Mouse (Mus musculus) kidney, adult 2 months (tissue): ENCODE measurements around the gene Rars. TPM values are rescaled to one million over a fixed set of nuclear protein-coding genes. Genes with fewer than 3 reads are reported as not detected.
"Not testable (repeated sequence)": the region's sequence is repeated elsewhere in the genome, so short reads cannot be mapped to it uniquely, and the experiment has no call there.

Source experiments
- DNase-seq: peaks from one replicate; pipeline ENCODE4 v3.0.0; 2021
- H3K27ac ChIP-seq: fragments of 200-500 bp; 2 replicates; pipeline ENCODE4 v1.5.1; 2012; ENCODE audit warnings: low read depth, low read length, control low read depth, inconsistent platforms; ENCODE audit not compliant: insufficient read depth
- H3K27me3 ChIP-seq: fragments of 200-500 bp; replicated peaks from 2 replicates; pipeline ENCODE4 v1.6.1; 2012; ENCODE audit warnings: mild to moderate bottlenecking, moderate library complexity, low read length, inconsistent platforms; ENCODE audit not compliant: control insufficient read depth, insufficient read depth
- H3K36me3 ChIP-seq: fragments of 200-500 bp; 2 replicates; pipeline ENCODE4 v1.6.1; 2012; ENCODE audit warnings: mild to moderate bottlenecking, moderate library complexity, low read length, inconsistent platforms; ENCODE audit not compliant: control insufficient read depth, insufficient read depth
- H3K4me1 ChIP-seq: fragments of 200-500 bp; 2 replicates; pipeline ENCODE4 v1.6.1; 2011; ENCODE audit warnings: low read length; ENCODE audit not compliant: control insufficient read depth, insufficient read depth
- H3K4me3 ChIP-seq: fragments of 200-500 bp; 2 replicates; pipeline ENCODE4 v1.5.1; 2011; ENCODE audit warnings: mild to moderate bottlenecking, low read depth, low read length, control low read depth; ENCODE audit not compliant: insufficient read depth
- CTCF ChIP-seq: fragments of 200-500 bp; conservative IDR thresholded peaks from 2 replicates; pipeline ENCODE4 v1.5.1; 2011; ENCODE audit warnings: low read depth, mild to moderate bottlenecking, control low read depth, low read length, moderate library complexity, mixed read lengths; ENCODE audit not compliant: insufficient read depth, insufficient read length
- POLR2A ChIP-seq: fragments of 200-500 bp; IDR thresholded peaks from one replicate; pipeline ENCODE4 v1.6.1; 2011; ENCODE audit warnings: low read depth, low read length, control low read depth
- WGBS: fragments of 180-500 bp; shearing (Covaris S2); methylation state at CpG from one replicate; pipeline ENCODE4 v1.1.7; 2018; 5-methylcytosine and 5-hydroxymethylcytosine counted together
- polyA plus RNA-seq: library from polyadenylated mRNA; depleted of rRNA; stranded (reverse); fragments of >200 nt; gene quantifications from 2 replicates; pipeline ENCODE4 v1.2.3, GENCODE M21; 2012

Rars gene
- polyA plus RNA-seq, 1 experiment = 19.3 TPM

DNA sequence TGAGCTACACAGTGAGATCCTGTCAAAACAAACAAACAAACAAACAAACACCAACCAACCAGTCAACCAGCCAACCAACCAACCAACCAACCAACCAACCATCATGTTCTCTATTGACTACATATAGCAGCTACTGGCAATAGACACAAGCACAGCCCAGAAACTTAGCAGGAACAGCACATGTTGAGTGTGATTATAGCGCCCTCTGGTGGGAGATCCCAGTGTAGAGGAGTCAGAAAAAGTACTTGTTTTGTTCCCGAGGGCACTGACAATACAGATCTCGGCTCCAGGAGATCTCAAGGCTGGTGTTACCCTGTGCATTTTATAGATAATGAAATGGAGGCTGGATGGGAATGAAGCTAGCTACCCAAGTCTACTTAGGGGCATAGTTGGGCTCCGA lies 18.4 kb upstream of the Rars start:
- Histone ChIP-seq H3K4me3 (no peak overlapping the region), H3K27me3 (no peaks in the 10 kb centered on the region), H3K27ac (no peak overlapping the region), H3K4me1 (no peaks in the 10 kb centered on the region), H3K36me3 (peaks cover 3% of the 10 kb centered on the region; the same call in 1 of the 2 replicates)
- 52% methylated on average over 4 of the region's 4 CpGs for WGBS
- peak; percentile 40 for DNase-seq
- TF ChIP-seq CTCF (peak; percentile 52), POLR2A (no peak)

DNA sequence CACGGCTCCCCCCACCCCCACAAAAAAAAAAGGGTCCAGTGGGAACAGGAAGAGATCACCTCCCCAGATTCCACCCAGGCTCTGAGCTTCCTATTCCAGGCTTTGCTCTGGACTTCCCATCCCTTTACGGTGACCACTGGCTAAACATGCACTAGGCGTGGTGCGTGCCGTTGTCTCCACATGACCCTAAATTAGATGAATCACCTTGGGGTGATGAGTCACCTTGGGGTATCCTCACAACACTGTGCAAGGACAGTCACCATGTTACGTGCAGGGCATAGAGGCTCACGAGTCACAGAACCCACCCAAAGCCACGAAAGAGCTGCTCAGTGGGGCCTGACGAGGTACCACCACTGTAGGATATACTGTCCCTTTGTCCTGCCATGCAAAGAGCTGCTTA lies 10.0 kb upstream of the Rars start:
- Histone ChIP-seq H3K4me1 (no peaks in the 10 kb centered on the region), H3K4me3 (no peak overlapping the region), H3K27me3 (no peaks in the 10 kb centered on the region), H3K36me3 (peaks cover 2% of the 10 kb centered on the region; the same call in 1 of the 2 replicates), H3K27ac (no peak overlapping the region)
- no peak for DNase-seq
- WGBS = 84% methylated on average over 9 of the region's 9 CpGs
- no peak for TF ChIP-seq CTCF
- TF ChIP-seq POLR2A = no peak

- not testable (repeated sequence) for DNase-seq, H3K36me3 ChIP-seq, H3K27me3 ChIP-seq, H3K4me1 ChIP-seq, H3K4me3 ChIP-seq, H3K27ac ChIP-seq
- WGBS = 83% methylated on average over 4 of the region's 4 CpGs
These were observed 8.3 kb upstream of the Rars start for GRCm38 (mm10) chr11:35842560-35842959.

- Histone ChIP-seq H3K4me3 (no peak overlapping the region), H3K4me1 (no peaks in the 10 kb centered on the region), H3K27ac (no peak overlapping the region), H3K27me3 (no peaks in the 10 kb centered on the region), H3K36me3 (peaks cover 2% of the 10 kb centered on the region; the same call in 1 of the 2 replicates)
- DNase-seq = no peak
- no peak for TF ChIP-seq CTCF
- TF ChIP-seq POLR2A = no peak
- WGBS = 86% methylated on average over 21 of the region's 21 CpGs
These were observed 7.5 kb upstream of the Rars start for GRCm38 (mm10) chr11:35841738-35842325.

- DNase-seq, H3K4me1 ChIP-seq, H3K4me3 ChIP-seq, H3K36me3 ChIP-seq, H3K27me3 ChIP-seq, H3K27ac ChIP-seq: not testable (repeated sequence)
- WGBS = 86% methylated on average over 4 of the region's 4 CpGs
These were observed 6.5 kb upstream of the Rars start for GRCm38 (mm10) chr11:35840806-35841205.

DNA sequence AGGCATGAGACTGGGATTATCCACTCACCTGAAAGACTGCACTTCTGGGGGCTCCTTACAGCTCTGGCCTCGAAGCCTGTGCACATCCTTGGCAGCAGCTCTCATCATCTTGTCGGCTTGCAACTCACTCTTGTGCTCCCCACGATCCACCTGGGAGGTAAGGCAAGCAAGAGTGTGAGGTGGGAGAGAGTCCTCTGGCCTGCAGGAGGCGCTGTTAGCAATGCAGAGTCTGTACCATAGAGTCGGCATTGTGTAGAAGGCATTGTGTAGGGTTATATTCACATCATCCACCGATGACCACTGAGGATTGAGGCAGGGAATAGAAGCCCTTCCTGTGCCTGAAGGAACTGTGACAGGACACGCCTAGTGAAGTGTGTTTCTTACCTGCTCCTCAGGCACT lies 6.0 kb upstream of the Rars start:
- no peak for DNase-seq
- TF ChIP-seq POLR2A (no peak), CTCF (peak; percentile 41)
- WGBS = 74% methylated on average over 7 of the region's 7 CpGs

GRCm38 (mm10) chr11:35838345-35839338 lies 4.3 kb upstream of the Rars start:
- DNase-seq = peak; percentile 92
- no peak overlapping the region for H3K27ac ChIP-seq
- H3K36me3 ChIP-seq = peaks cover 2% of the 10 kb centered on the region; the same call in 1 of the 2 replicates
- H3K4me3 ChIP-seq = no peak overlapping the region; the same call in 1 of the 2 replicates
- TF ChIP-seq CTCF = no peak
- TF ChIP-seq POLR2A = no peak
- H3K27me3 ChIP-seq = no peaks in the 10 kb centered on the region
- 23% methylated on average over 28 of the region's 28 CpGs for WGBS
- peaks cover under 1% of the 10 kb centered on the region for H3K4me1 ChIP-seq

More for the DNA sequence above, 6.0 kb upstream of the Rars start:
- Histone ChIP-seq H3K27ac (no peak overlapping the region), H3K4me3 (no peak overlapping the region), H3K4me1 (no peaks in the 10 kb centered on the region), H3K36me3 (peaks cover 2% of the 10 kb centered on the region; the same call in 1 of the 2 replicates), H3K27me3 (no peaks in the 10 kb centered on the region)
